Mouse (Mus musculus): ENCODE data around the gene Wdr27.

The Wdr27 gene

DNA sequence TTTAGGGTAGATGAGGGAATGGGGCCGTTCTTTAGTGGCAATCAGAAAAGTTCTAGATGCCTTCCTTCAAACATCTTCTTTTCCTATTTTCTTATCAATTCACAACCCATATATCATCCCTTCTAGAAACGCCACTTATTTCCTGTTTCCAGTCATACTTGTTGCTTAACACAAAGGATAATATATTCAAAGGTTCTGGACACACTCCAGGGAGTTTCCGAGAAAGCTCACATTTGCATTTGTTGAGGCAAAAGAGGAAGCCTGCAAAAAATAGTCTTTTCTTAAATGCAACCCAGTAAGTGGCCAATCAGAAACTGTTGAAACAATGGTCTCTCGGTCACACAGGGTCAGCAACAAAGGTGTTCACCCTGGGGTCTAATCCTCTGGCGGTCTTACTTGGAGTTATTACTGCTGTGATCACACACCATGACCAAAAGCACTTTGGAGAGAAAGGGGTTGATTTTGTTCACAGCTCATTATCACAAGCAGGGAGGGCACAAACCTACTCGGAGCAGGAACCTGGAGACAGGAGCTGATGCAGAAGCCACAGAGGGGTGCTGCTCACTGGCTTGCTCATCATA, 116.2 kb downstream of the Wdr27 start:
- DNase-seq (ENCODE audit: low read depth, low spot score), result no peak

DNA sequence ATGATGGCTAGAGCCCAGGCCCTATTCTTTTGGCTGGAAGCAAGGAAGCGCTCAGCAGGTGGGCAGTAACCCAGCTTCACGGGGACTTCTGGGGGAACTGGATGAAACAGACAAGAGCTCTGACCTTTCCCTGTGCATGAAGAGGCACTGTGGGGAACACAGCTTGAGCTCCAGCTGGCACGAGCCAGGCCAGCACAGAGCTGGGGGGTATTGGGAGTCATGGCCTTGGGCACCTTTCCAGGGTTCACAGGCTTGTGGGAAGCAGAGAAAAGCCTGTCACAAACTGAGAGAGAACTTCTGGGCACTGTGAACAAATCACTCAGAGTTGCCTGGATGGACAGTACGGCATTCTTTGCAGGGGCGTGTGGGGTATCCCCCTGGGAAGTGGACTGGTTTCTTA, 118.0 kb downstream of the Wdr27 start:
- DNase-seq (ENCODE audit: low read depth, low spot score), result no peak

- DNase-seq (ENCODE audit: low read depth, low spot score), result no peak
Observed at GRCm38 (mm10) chr17:14817975-14818374, 125.0 kb downstream of the Wdr27 start.

DNA sequence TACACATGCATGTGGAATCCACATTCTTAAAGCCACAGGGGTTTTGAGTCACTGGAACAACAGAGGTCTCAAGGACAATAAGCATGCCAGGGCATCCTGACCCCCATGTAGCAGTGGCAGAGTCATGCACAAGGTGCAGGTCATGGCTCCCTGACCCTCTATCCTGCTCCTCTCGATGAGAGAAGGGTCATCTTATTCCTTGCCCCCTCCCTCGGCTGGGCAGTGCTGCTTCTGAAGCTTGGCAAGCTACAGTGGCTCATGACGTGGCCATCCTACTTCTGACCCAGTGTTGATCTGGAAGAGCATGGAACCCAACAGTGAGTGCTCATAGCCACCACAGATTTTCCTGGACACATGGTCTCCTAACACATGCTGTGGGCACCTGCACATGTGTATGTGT, 126.9 kb downstream of the Wdr27 start:
- no peak for DNase-seq (ENCODE audit: low read depth, low spot score)

- no peak for DNase-seq (ENCODE audit: low read depth, low spot score)
Observed at GRCm38 (mm10) chr17:14815304-14815703, 127.7 kb downstream of the Wdr27 start.

DNA sequence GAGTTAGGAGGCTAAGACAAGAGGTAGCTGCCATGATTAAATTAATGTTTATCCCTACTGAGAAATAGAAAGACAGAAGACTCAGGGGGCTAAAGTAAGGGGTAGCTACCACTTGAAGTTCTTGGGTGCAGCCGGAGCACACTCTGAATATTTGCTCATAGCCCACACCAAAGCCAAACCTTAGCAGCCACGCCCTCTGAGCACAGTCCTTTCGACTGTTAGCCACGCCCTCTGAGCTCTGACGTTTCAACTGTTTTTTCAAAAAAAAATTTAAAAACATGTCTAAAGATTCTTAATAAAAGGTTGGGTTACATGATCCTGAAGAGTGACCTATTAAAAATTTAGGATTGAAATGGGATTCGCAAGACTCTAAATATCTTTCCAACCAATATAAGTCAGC, 130.3 kb downstream of the Wdr27 start:
- no peak for DNase-seq (ENCODE audit: low read depth, low spot score)

DNA sequence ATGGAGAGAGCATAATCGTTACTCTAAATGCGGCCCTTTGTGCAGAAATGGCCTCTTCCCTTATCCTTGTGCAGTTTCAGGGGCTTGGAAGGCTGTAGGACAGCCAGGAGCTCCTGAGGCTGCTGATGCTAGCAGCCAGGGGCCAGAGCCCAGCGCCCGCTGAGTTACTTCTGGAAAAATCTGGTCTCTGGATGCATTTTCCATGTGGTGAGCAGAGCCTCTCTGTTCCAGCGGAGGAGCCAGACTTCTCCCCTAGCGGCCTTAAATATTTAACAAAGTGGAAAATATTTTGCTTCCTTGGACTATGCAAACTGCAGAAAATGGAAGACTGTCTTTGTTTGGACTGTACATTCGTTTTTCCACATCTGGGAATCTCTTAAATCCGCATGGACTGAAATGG, 130.9 kb downstream of the Wdr27 start:
- no peak for DNase-seq (ENCODE audit: low read depth, low spot score)

DNA sequence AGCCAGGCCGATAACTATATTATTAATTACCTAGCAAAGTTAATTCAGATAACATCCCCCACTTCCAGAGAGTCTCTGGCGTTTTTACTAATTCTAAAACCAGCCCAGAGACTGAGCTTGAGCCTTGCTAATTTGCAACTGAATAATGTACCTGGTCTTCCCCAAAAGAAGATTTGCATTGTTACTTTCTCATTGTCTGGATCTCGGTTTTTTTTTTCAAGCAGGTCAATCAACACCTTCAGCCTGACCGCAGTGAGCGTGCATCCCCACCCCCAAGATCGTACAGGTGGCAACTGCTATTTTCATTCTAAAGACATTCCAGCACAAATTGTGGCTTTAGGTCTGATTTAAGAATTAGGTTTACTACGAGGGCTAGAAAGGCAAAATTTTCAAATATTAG, 136.2 kb downstream of the Wdr27 start:
- DNase-seq (ENCODE audit: low read depth, low spot score), result no peak

GRCm38 (mm10) chr17:14799243-14799642, 143.7 kb downstream of the Wdr27 start:
- DNase-seq (ENCODE audit: low read depth, low spot score), result no peak

- no peak for DNase-seq (ENCODE audit: low read depth, low spot score)
Observed at GRCm38 (mm10) chr17:14795074-14795473, 147.9 kb downstream of the Wdr27 start.

DNA sequence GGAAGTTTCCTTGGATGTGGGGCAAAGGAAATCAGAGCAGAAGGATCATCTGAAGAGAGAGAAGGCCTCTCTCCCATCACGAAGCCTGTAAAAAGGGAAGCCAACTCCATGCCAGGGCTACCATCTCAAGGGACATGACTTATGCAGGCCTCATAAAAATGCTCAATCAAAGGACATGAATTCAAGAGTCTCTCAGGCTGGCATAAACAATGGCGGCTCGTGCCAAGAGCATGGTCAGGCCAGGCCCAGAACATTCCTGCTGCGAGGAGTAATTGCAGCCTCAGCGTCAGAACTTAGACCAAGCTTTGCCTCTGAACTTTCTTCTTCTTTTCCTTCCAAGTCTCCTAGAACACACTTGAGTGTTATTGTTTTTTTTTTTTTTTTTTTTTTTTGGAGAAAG, 163.6 kb downstream of the Wdr27 start:
- DNase-seq (ENCODE audit: low read depth, low spot score), result no peak

DNA sequence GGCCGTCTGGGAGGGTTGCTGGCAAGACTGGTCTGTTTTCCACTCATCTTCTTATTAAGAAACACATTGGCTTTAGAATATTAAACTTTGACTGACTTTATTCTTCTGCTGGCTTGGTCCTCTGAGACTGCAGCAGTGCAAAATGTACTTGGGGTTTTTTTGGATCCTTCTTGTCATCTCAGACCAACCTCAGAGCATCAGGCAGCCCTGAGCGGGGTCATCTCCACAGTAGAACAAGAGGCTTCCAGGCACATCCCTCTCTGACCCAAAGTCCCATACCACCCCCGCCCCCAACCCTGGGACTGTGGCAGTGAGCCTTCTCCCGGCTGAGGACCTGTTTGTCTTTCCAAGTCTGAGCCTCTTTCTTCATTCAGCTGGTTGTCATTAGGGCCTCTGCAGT, 171.6 kb downstream of the Wdr27 start:
- no peak for DNase-seq (ENCODE audit: low read depth, low spot score)

DNA sequence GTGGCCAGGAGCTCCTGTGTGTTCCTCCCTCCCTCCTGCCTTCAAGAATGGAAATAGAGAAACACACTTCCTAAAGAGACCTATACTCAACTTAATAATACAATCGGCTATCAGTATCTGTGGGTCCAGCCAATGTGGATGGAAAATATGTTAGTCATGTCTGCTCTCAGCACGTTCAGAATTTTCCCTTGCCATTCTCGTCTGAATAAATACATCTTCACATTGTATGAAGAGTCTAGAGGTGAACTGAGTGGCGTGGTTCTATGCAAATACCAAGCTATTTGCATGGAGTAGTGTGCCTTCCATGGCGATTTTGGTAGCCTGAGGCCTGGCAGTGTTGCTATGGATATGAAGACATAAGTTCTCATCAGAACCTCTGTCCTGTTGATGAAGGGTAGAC, 172.6 kb downstream of the Wdr27 start:
- DNase-seq (ENCODE audit: low read depth, low spot score), result no peak
